ENCODE assay signal across 7 mouse cellular contexts in genomic region chr4:55732006-55732405, GRCm38 (mm10).
A peak's percentile ranks its signal among the peaks of the same experiment; 100 is the strongest.
DNase-seq lines count a peak whose midpoint lies in the region; ATAC-seq lines count a peak whose summit lies in the region.

No protein-coding gene starts in this region.

- H3K27ac ChIP-seq in kidney, embryonic 15.5 days, result no peak overlapping the region

- no peak for ATAC-seq in kidney, embryonic 15.5 days (replicated peaks; ENCODE audit: low FRiP score)

- DNase-seq in ovary, postnatal 36 days (ENCODE audit: low spot score), result peak; percentile 27
- DNase-seq in ovary, postnatal 14 days (ENCODE audit: low spot score), result no peak
- DNase-seq in frontal cortex, adult 2 months (ENCODE audit: extremely low spot score in 1 of 2, low spot score in 1 of 2), result peak; percentile 69 to 82
- DNase-seq in layer of hippocampus, postnatal 36 days, result peak; percentile 41 to 45
- DNase-seq in right cerebral cortex, postnatal 14 days, result peak; percentile 49
- no peak for DNase-seq in T-cell, adult 2 months (ENCODE audit: low spot score)

- no peaks in the 10 kb centered on the region for H3K9me3 ChIP-seq in kidney, embryonic 15.5 days (replicated peaks)

- no peaks in the 10 kb centered on the region for H3K4me1 ChIP-seq in kidney, embryonic 15.5 days

- H3K36me3 ChIP-seq in kidney, embryonic 15.5 days, result no peaks in the 10 kb centered on the region

- no peak overlapping the region for H3K9ac ChIP-seq in kidney, embryonic 15.5 days

- 50% methylated on average over 4 of the region's 4 CpGs for WGBS in kidney, embryonic 15.5 days

- H3K4me2 ChIP-seq in kidney, embryonic 15.5 days, result no peak overlapping the region

- no peaks in the 10 kb centered on the region for H3K27me3 ChIP-seq in kidney, embryonic 15.5 days

- no peak overlapping the region for H3K4me3 ChIP-seq in kidney, embryonic 15.5 days (replicated peaks)

Comparison
In these comparisons a context has a peak if more than half of its experiments do, and no peak if none do; other contexts are left out.
1. DNase-seq: peak in ovary, postnatal 36 days (single experiment), frontal cortex, adult 2 months (2 of 2), layer of hippocampus, postnatal 36 days (2 of 2) and right cerebral cortex, postnatal 14 days (single experiment); none in ovary, postnatal 14 days (single experiment) and T-cell, adult 2 months (single experiment).